Mouse (Mus musculus): ENCODE results near the gene Col1a1. TPM values are rescaled to one million over a fixed set of nuclear protein-coding genes. Genes with fewer than 3 reads are reported as not detected.

Gene Col1a1
- polyA plus RNA-seq, 1 experiment from 2014 or later: 104 TPM

DNA sequence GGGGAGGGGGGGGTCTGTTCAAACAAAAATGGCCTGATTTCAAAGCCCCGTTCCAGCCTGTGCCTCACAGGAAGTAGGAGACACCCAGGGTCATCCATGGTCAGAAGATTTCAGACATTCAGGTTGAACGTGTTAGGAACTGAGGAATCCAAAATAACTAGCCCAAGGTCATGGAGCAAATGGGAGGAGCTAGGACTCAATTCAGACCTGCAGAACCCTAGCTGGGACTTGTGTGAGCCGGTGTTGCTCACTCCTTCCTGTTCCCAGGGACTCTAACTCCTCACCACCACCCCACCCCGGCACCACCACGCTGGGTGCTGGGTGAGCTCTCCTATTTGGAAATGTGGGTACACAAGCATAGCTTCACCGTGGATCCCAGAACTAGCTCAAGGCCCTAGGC, 51.3 kb downstream of the Col1a1 start:
- no peaks in the 10 kb centered on the region for H3K36me3 ChIP-seq
- peaks cover 63% of the 10 kb centered on the region for H3K4me1 ChIP-seq
- no peaks in the 10 kb centered on the region for H3K27me3 ChIP-seq (ENCODE audit: low read depth, poor library complexity, severe bottlenecking)
- peak overlapping the region; percentile 50 for H3K27ac ChIP-seq
- no peaks in the 10 kb centered on the region for H3K9me3 ChIP-seq (replicated peaks)
- DNase-seq (ENCODE audit: low spot score): no peak
- H3K4me3 ChIP-seq: no peak overlapping the region
- 54% methylated on average over 6 of the region's 6 CpGs for WGBS

DNA sequence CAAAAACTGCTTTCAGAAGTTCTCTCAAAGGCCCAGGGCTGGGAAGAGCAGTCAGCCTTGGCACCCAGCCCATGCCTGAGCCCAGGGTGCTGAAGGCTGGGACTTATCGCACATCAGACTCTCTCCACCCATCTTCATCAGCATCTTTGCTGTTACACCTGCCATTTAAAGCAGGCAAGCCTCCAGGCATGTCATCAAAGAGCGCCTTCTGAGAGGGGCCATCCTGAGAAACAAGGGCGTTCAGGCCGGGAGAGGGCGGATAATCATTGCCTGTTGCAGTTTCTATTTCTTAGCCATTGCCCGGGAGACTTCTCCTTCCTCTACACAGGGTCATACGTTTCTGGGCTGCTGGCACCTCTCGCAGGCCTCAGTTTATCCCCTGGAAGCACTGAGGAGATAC, 51.8 kb downstream of the Col1a1 start:
- no peaks in the 10 kb centered on the region for H3K9me3 ChIP-seq (replicated peaks)
- WGBS: 75% methylated on average over 8 of the region's 8 CpGs
- H3K36me3 ChIP-seq: no peaks in the 10 kb centered on the region
- H3K4me3 ChIP-seq: no peak overlapping the region
- H3K27me3 ChIP-seq (ENCODE audit: low read depth, poor library complexity, severe bottlenecking): no peaks in the 10 kb centered on the region
- H3K4me1 ChIP-seq: peaks cover 68% of the 10 kb centered on the region
- no peak for DNase-seq (ENCODE audit: low spot score)
- peak overlapping the region; percentile 50 for H3K27ac ChIP-seq

DNA sequence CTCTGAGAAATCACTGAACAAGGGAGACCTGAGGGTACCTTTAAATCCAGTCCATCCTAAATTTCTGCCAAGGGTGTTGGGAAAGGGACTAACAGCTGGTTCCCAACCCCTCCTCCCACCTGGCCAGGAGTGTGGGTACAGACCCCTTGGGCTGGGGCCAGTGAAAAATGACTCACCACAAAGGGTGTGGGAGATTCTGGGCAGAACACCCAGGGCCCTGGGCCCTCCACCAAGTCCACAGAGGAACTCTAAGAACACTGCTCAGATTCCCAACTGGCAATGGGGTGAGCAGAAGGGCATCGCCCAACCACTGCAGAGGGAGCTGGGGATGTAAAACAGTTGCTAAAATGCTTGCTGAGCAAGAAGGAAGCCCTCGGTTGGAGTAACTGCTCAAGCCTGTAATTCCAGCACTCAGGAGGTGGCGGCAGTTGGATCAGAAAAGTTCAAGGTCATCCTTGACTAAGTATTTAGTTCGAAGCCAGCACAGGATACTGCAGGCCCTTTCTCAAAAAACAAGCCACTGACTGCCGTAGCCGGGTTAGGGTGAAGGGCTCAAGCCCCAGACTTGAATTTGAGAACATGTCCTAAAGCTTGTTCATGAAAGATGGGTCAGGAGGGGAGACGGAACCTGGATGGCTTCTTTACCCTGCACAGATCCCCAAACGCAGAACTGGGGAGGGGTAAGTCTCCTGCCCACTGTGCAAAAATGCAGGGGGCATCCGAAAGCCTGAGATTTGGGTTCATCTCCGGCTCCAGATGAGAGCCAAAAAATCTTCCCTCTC, 52.9 kb downstream of the Col1a1 start:
- no peaks in the 10 kb centered on the region for H3K9me3 ChIP-seq (replicated peaks)
- peaks cover 4% of the 10 kb centered on the region; the same call in 1 of the 2 replicates for H3K36me3 ChIP-seq
- H3K4me3 ChIP-seq: peak overlapping the region; percentile 83
- peaks cover 79% of the 10 kb centered on the region for H3K4me1 ChIP-seq
- peak overlapping the region; percentile 95 for H3K27ac ChIP-seq
- no peak for DNase-seq (ENCODE audit: low spot score)
- 21% methylated on average over 10 of the region's 10 CpGs for WGBS
- no peaks in the 10 kb centered on the region for H3K27me3 ChIP-seq (ENCODE audit: low read depth, poor library complexity, severe bottlenecking)

GRCm38 (mm10) chr11:94989562-94990017, 53.6 kb downstream of the Col1a1 start:
- Histone ChIP-seq H3K9me3 (replicated peaks) (no peaks in the 10 kb centered on the region), H3K27ac (peak overlapping the region; percentile 95), H3K4me3 (peak overlapping the region; percentile 83), H3K4me1 (peaks cover 85% of the 10 kb centered on the region), H3K36me3 (peaks cover 8% of the 10 kb centered on the region), H3K27me3 (ENCODE audit: low read depth, poor library complexity, severe bottlenecking) (no peaks in the 10 kb centered on the region)
- peak; percentile 91 for DNase-seq (ENCODE audit: low spot score)
- WGBS: 1% methylated on average over 12 of the region's 12 CpGs

DNA sequence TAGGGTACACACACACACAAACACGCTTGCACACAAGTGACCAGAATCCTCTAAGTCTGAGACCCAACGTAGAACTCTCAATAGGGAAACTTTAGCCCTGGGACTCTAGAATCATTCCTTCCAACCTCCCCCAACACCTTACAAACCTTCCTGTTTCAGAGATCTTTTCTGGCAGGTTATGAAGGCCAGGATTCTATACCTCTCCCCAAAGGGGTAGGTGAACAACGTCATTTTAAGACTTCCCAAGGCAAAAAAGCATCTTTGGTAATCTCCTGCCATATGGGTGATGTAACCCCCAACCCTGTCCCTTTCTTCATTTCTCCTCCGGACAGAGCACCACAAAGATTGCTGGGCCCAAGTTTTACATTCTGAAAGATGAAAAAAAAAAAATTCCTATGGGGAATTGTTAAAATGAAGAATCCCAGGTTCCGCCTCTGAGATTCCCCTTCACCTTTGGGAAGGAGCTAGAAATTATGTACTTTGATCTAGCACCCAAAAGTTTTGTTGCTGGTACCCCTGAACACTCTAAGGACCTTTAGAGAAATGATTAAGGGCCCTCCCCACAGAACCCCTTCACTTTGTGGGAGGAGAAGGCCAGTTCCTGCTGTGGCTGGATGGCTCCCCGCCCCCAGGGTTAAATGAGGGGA, 54.2 kb downstream of the Col1a1 start:
- no peak for DNase-seq (ENCODE audit: low spot score)
- no peaks in the 10 kb centered on the region for H3K27me3 ChIP-seq (ENCODE audit: low read depth, poor library complexity, severe bottlenecking)
- peak overlapping the region; percentile 83 for H3K4me3 ChIP-seq
- peak overlapping the region; percentile 95 for H3K27ac ChIP-seq
- WGBS: 54% methylated on average over 6 of the region's 6 CpGs
- peaks cover 14% of the 10 kb centered on the region for H3K36me3 ChIP-seq
- no peaks in the 10 kb centered on the region for H3K9me3 ChIP-seq (replicated peaks)
- peaks cover 86% of the 10 kb centered on the region for H3K4me1 ChIP-seq

GRCm38 (mm10) chr11:94990749-94991577, 54.9 kb downstream of the Col1a1 start, which contains the start of gene Ppp1r9b:
Gene Ppp1r9b (plus strand): TSS chr11:94991035.
- Histone ChIP-seq H3K4me3 (peak within 1 kb of the TSS; percentile 83), H3K27me3 (ENCODE audit: low read depth, poor library complexity, severe bottlenecking) (no peaks in the 10 kb centered on the region), H3K36me3 (peaks cover 21% of the 10 kb centered on the region), H3K9me3 (replicated peaks) (no peaks in the 10 kb centered on the region), H3K27ac (peak within 1 kb of the TSS; percentile 95), H3K4me1 (peaks cover 91% of the 10 kb centered on the region)
- peak; percentile 99 for DNase-seq (ENCODE audit: low spot score)
- under 1% methylated on average over 51 of the region's 69 CpGs for WGBS

- Histone ChIP-seq H3K36me3 (peaks cover 30% of the 10 kb centered on the region), H3K9me3 (replicated peaks) (no peaks in the 10 kb centered on the region), H3K4me3 (peak overlapping the region; percentile 83), H3K27ac (peak overlapping the region; percentile 95), H3K4me1 (peaks cover 89% of the 10 kb centered on the region), H3K27me3 (ENCODE audit: low read depth, poor library complexity, severe bottlenecking) (no peaks in the 10 kb centered on the region)
- peak; percentile 76 for DNase-seq (ENCODE audit: low spot score)
- under 1% methylated on average over 92 of the region's 99 CpGs for WGBS
These were observed 55.8 kb downstream of the Col1a1 start for GRCm38 (mm10) chr11:94991641-94992479.

- Histone ChIP-seq H3K4me1 (peaks cover 84% of the 10 kb centered on the region), H3K27me3 (ENCODE audit: low read depth, poor library complexity, severe bottlenecking) (no peaks in the 10 kb centered on the region), H3K4me3 (peak overlapping the region; percentile 83), H3K9me3 (replicated peaks) (no peaks in the 10 kb centered on the region), H3K36me3 (peaks cover 36% of the 10 kb centered on the region), H3K27ac (peak overlapping the region; percentile 95)
- WGBS: 1% methylated on average over 20 of the region's 20 CpGs
- peak; percentile 48 for DNase-seq (ENCODE audit: low spot score)
These were observed 56.4 kb downstream of the Col1a1 start for GRCm38 (mm10) chr11:94992480-94992753.

DNA sequence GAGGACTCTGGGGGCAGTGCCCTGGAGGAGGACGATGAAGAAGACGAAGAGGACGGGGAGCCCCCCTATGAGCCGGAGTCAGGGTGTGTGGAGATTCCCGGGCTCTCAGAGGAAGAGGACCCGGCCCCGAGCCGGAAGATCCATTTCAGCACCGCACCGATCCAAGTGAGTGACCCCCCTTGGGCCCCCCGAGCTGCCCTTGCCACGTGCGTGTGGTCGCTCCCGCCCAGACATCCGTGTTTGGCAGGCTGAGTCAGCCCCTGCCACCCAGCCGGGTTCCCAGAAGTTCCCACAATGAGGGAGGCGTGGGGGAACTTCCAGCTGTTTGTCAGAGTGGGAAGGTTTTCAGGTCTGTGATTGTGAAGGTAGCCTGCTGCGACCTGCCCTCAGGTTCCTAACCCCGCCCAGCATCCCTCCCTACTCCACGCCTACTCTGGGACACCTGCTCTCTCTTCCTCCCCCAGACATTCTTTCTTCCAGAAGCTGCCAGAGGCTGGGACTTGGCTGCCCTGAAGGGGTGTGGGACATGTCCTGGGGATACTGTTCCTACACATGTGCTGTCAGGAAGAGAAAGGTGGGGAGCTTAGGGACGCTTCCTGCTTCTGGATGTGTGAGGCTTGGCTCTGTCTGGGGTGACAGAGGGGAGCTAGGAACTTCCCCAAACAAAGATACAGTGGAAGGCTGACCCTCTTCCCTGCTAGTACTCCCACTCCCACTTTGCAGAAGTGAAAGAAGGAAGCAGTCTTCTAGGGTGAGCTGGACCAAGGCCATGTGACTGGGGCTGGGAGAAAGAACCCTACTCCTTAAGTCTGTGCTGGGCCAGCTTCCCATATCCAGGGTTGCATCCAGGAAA, 57.0 kb downstream of the Col1a1 start:
- Histone ChIP-seq H3K9me3 (replicated peaks) (no peaks in the 10 kb centered on the region), H3K4me1 (peaks cover 82% of the 10 kb centered on the region), H3K4me3 (peak overlapping the region; percentile 83), H3K27me3 (ENCODE audit: low read depth, poor library complexity, severe bottlenecking) (no peaks in the 10 kb centered on the region), H3K36me3 (peaks cover 42% of the 10 kb centered on the region), H3K27ac (peak overlapping the region; percentile 95)
- peak; percentile 59 for DNase-seq (ENCODE audit: low spot score)
- 3% methylated on average over 22 of the region's 22 CpGs for WGBS

GRCm38 (mm10) chr11:94994208-94994814, 58.3 kb downstream of the Col1a1 start:
- H3K27ac ChIP-seq: peak overlapping the region; percentile 95
- WGBS: 65% methylated on average over 10 of the region's 10 CpGs
- no peaks in the 10 kb centered on the region for H3K27me3 ChIP-seq (ENCODE audit: low read depth, poor library complexity, severe bottlenecking)
- H3K4me1 ChIP-seq: peaks cover 72% of the 10 kb centered on the region
- H3K4me3 ChIP-seq: peak overlapping the region; percentile 83
- H3K9me3 ChIP-seq (replicated peaks): no peaks in the 10 kb centered on the region
- H3K36me3 ChIP-seq: peaks cover 55% of the 10 kb centered on the region
- no peak for DNase-seq (ENCODE audit: low spot score)
